Mouse (Mus musculus): ENCODE data around the gene Pld6. TPM values are rescaled to one million over a fixed set of nuclear protein-coding genes. Genes with fewer than 3 reads are reported as not detected.

Pld6 gene
- polyA plus RNA-seq, 1 experiment: 0.72 TPM

DNA sequence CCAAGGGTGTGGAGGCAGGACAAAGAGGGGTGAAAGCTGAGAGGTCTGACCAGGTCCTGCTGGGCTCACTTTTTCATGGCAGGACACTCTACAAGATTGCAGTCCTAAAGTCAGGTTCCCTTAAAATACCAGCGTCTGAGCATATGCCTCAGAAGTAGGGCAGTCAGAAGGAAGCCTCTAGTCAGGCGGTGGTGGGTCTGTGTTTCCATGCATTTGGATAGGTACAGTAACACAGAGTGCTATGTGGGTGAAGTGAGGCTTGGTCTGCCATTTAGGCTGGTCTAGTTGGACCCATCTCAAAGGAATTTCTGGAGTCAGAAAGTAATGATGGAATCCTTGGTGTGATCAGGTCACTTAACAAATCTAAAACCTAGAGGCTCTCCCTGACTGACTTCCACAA is 18.1 kb downstream of the Pld6 start:
- Histone ChIP-seq H3K27ac (ENCODE audit: insufficient read depth, low read depth, low read length) (no peak overlapping the region), H3K4me3 (ENCODE audit: low read depth, low read length) (no peak overlapping the region), H3K27me3 (ENCODE audit: control insufficient read depth, insufficient read depth, low read length) (no peaks in the 10 kb centered on the region), H3K4me1 (ENCODE audit: control insufficient read depth, insufficient read depth, insufficient read length, low read length) (no peaks in the 10 kb centered on the region), H3K36me3 (ENCODE audit: control insufficient read depth, insufficient read depth, low read length) (peaks cover 75% of the 10 kb centered on the region)
- 83% methylated on average over 2 of the region's 2 CpGs for WGBS
- no peak for TF ChIP-seq POLR2A (IDR thresholded peaks at IDR 0.05; ENCODE audit: low read depth, low read length)
- no peak for TF ChIP-seq CTCF (IDR thresholded peaks at IDR 0.05; ENCODE audit: extremely low read depth, insufficient read length, insufficient replicate concordance, low read depth, low read length)

DNA sequence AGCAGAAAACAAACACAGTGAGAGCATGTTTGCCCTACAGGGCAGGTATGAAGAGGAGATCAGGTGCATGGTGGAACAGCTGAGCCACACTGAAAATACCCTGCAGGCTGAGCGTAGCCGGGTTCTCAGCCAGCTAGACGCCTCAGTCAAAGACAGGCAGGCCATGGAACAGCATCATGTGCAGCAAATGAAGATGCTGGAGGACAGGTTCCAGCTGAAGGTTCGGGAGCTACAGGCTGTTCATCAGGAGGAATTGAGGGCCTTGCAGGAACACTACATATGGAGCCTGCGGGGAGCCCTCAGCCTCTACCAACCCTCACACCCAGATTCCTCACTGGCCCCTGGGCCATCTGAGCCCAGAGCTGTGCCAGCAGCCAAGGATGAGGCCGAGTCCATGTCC is 26.6 kb downstream of the Pld6 start:
- Histone ChIP-seq H3K4me3 (ENCODE audit: low read depth, low read length) (no peak overlapping the region), H3K27ac (ENCODE audit: insufficient read depth, low read depth, low read length) (no peak overlapping the region), H3K36me3 (ENCODE audit: control insufficient read depth, insufficient read depth, low read length) (peaks cover 64% of the 10 kb centered on the region), H3K4me1 (ENCODE audit: control insufficient read depth, insufficient read depth, insufficient read length, low read length) (peaks cover 2% of the 10 kb centered on the region; the same call in 1 of the 2 replicates), H3K27me3 (ENCODE audit: control insufficient read depth, insufficient read depth, low read length) (no peaks in the 10 kb centered on the region)
- no peak for TF ChIP-seq CTCF (IDR thresholded peaks at IDR 0.05; ENCODE audit: extremely low read depth, insufficient read length, insufficient replicate concordance, low read depth, low read length)
- TF ChIP-seq POLR2A (IDR thresholded peaks at IDR 0.05; ENCODE audit: low read depth, low read length): no peak
- 94% methylated on average over 6 of the region's 6 CpGs for WGBS

DNA sequence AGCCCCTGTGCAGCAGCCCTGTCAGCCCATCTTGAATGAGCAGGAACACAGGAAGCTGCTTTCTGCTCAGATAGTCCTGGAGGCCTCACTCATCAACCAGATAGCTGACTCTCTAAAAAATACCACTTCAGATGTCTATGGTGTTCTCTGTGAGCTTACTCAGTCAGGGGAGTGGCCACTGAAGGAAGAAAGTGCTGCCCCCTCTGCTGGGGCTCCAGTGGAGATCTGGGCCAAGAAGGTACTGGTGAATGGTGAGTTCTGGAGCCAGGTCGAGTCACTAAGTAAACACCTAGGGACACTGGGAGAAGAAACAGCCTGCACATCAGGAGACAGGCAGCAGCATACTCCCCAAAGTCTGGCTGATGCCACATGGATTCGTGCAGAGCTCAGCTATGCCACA is 27.8 kb downstream of the Pld6 start:
- H3K27ac ChIP-seq (ENCODE audit: insufficient read depth, low read depth, low read length): no peak overlapping the region
- 57% methylated on average over 2 of the region's 2 CpGs for WGBS
- TF ChIP-seq POLR2A (IDR thresholded peaks at IDR 0.05; ENCODE audit: low read depth, low read length) (no peak), CTCF (IDR thresholded peaks at IDR 0.05; ENCODE audit: extremely low read depth, insufficient read length, insufficient replicate concordance, low read depth, low read length) (no peak)
- H3K4me1 ChIP-seq (ENCODE audit: control insufficient read depth, insufficient read depth, insufficient read length, low read length): peaks cover 2% of the 10 kb centered on the region; the same call in 1 of the 2 replicates
- H3K36me3 ChIP-seq (ENCODE audit: control insufficient read depth, insufficient read depth, low read length): peaks cover 62% of the 10 kb centered on the region
- no peaks in the 10 kb centered on the region for H3K27me3 ChIP-seq (ENCODE audit: control insufficient read depth, insufficient read depth, low read length)
- no peak overlapping the region for H3K4me3 ChIP-seq (ENCODE audit: low read depth, low read length)

DNA sequence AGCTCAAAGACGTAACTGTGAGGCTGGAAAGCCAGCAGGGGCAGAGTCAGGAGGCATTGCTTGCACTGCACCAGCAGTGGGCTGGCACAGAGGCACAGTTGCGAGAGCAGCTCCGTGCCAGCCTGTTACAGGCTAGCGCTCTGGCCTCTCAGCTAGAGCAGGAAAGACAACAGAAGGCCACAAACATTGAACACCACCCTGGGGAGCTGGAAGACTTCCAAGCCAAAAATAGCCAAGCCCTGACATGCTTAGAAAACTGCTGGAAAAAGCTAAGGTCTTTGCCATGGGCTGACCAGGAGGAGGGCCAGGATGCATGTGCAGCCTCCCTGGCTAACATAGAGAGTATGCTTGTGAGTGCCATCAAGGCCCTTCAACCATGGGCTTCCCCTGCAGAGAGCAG is 28.3 kb downstream of the Pld6 start:
- H3K4me1 ChIP-seq (ENCODE audit: control insufficient read depth, insufficient read depth, insufficient read length, low read length): peaks cover 2% of the 10 kb centered on the region; the same call in 1 of the 2 replicates
- H3K36me3 ChIP-seq (ENCODE audit: control insufficient read depth, insufficient read depth, low read length): peaks cover 58% of the 10 kb centered on the region
- TF ChIP-seq CTCF (IDR thresholded peaks at IDR 0.05; ENCODE audit: extremely low read depth, insufficient read length, insufficient replicate concordance, low read depth, low read length): no peak
- no peak for TF ChIP-seq POLR2A (IDR thresholded peaks at IDR 0.05; ENCODE audit: low read depth, low read length)
- H3K27me3 ChIP-seq (ENCODE audit: control insufficient read depth, insufficient read depth, low read length): no peaks in the 10 kb centered on the region
- WGBS: 73% methylated on average over 4 of the region's 4 CpGs
- H3K4me3 ChIP-seq (ENCODE audit: low read depth, low read length): no peak overlapping the region
- H3K27ac ChIP-seq (ENCODE audit: insufficient read depth, low read depth, low read length): no peak overlapping the region

DNA sequence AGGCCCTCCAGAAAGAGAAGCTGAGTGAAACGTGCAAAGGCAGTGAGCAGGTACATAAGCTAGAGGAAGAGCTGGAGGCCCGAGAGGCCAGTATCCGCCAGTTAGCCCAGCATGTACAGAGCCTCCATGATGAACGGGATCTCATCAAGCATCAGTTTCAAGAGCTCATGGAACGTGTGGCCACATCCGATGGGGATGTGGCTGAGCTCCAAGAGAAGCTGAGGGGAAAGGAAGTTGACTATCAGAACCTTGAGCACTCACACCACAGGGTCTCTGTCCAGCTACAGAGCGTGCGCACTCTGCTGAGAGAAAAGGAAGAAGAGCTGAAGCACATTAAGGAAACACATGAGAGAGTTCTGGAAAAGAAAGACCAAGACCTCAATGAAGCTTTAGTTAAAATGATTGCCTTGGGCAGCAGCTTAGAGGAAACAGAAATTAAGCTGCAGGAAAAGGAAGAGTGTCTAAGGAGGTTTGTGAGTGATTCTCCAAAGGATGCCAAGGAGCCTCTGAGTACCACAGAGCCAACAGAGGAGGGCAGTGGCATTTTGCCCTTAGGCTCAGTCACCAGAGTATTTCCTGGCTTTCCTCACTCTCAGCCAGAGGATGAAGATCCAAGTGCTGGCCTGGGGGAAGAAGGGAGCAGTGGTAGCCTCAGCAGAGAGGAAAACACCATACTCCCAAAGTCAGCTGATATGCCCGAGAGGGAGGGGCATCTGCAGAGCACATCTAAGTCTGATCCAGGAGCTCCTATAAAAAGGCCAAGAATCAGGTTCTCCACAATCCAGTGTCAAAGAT is 29.1 kb downstream of the Pld6 start:
- 82% methylated on average over 9 of the region's 9 CpGs for WGBS
- Histone ChIP-seq H3K36me3 (ENCODE audit: control insufficient read depth, insufficient read depth, low read length) (peaks cover 57% of the 10 kb centered on the region), H3K4me3 (ENCODE audit: low read depth, low read length) (no peak overlapping the region), H3K27me3 (ENCODE audit: control insufficient read depth, insufficient read depth, low read length) (no peaks in the 10 kb centered on the region), H3K27ac (ENCODE audit: insufficient read depth, low read depth, low read length) (no peak overlapping the region), H3K4me1 (ENCODE audit: control insufficient read depth, insufficient read depth, insufficient read length, low read length) (peaks cover 2% of the 10 kb centered on the region; the same call in 1 of the 2 replicates)
- TF ChIP-seq CTCF (IDR thresholded peaks at IDR 0.05; ENCODE audit: extremely low read depth, insufficient read length, insufficient replicate concordance, low read depth, low read length) (no peak), POLR2A (IDR thresholded peaks at IDR 0.05; ENCODE audit: low read depth, low read length) (no peak)

DNA sequence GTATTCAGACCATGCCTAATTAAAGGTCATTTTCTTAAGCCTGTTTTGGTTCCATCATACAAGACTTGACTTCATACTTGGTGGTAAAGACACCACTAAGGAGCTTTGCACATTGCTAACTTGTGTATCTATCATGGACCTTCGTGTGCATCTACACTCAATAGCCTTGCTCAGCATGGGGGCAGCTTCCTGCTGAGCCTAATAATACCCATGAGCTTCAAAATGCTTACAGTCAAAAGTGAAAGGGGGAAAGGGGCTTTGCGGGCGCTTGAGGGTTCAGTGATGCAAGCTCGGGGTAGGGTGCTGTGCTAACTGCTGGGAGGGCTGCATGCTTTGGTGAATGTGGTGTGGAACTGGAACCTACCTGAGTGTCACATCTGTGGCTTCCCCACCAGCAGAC is 31.1 kb downstream of the Pld6 start:
- H3K27ac ChIP-seq (ENCODE audit: insufficient read depth, low read depth, low read length): no peak overlapping the region
- H3K27me3 ChIP-seq (ENCODE audit: control insufficient read depth, insufficient read depth, low read length): no peaks in the 10 kb centered on the region
- 91% methylated on average over 4 of the region's 4 CpGs for WGBS
- H3K4me1 ChIP-seq (ENCODE audit: control insufficient read depth, insufficient read depth, insufficient read length, low read length): peaks cover 2% of the 10 kb centered on the region; the same call in 1 of the 2 replicates
- no peak for TF ChIP-seq CTCF (IDR thresholded peaks at IDR 0.05; ENCODE audit: extremely low read depth, insufficient read length, insufficient replicate concordance, low read depth, low read length)
- TF ChIP-seq POLR2A (IDR thresholded peaks at IDR 0.05; ENCODE audit: low read depth, low read length): no peak
- peaks cover 56% of the 10 kb centered on the region for H3K36me3 ChIP-seq (ENCODE audit: control insufficient read depth, insufficient read depth, low read length)
- H3K4me3 ChIP-seq (ENCODE audit: low read depth, low read length): no peak overlapping the region

DNA sequence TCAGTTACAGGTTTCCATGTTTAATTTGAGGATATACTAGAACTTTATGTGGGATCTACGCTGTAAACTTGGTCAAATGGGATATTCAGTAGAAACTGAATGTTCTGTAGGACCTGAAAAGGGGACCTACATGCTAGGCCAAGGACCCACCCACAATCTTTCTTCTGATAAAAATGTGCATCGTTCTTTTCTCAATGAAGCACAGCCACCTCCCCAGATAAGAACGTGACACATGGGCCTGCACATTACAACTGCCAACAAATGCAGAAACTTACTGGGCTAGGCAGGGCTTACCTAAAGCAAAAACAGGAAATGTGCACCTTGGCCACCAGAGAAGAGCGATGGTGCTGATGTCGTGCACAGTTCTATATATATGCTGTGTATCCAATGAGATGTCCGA is 32.9 kb downstream of the Pld6 start:
- no peaks in the 10 kb centered on the region for H3K27me3 ChIP-seq (ENCODE audit: control insufficient read depth, insufficient read depth, low read length)
- H3K27ac ChIP-seq (ENCODE audit: insufficient read depth, low read depth, low read length): no peak overlapping the region
- peaks cover 53% of the 10 kb centered on the region for H3K36me3 ChIP-seq (ENCODE audit: control insufficient read depth, insufficient read depth, low read length)
- no peak overlapping the region for H3K4me3 ChIP-seq (ENCODE audit: low read depth, low read length)
- WGBS: 87% methylated on average over 6 of the region's 6 CpGs
- H3K4me1 ChIP-seq (ENCODE audit: control insufficient read depth, insufficient read depth, insufficient read length, low read length): peaks cover 2% of the 10 kb centered on the region; the same call in 1 of the 2 replicates
- TF ChIP-seq CTCF (IDR thresholded peaks at IDR 0.05; ENCODE audit: extremely low read depth, insufficient read length, insufficient replicate concordance, low read depth, low read length) (no peak), POLR2A (IDR thresholded peaks at IDR 0.05; ENCODE audit: low read depth, low read length) (no peak)

All from small intestine, adult 2 months (tissue).